Mouse (Mus musculus): ENCODE measurements around the gene Sox13. TPM values are rescaled to one million over a fixed set of nuclear protein-coding genes. Genes with fewer than 3 reads are reported as not detected.

Gene Sox13
- total RNA-seq (2021): 1 to 10 TPM; 6.5 to 9.9 TPM
- long read RNA-seq, experiment 1, partial matches to known transcripts: 0 of 2 reads
- long read RNA-seq, experiment 1, other reads (novel, unspliced or antisense): 2 of 2 reads
- long read RNA-seq, experiment 2, partial matches to known transcripts: 2 of 5 reads
- long read RNA-seq, experiment 2, other reads (novel, unspliced or antisense): 2 of 5 reads

DNA sequence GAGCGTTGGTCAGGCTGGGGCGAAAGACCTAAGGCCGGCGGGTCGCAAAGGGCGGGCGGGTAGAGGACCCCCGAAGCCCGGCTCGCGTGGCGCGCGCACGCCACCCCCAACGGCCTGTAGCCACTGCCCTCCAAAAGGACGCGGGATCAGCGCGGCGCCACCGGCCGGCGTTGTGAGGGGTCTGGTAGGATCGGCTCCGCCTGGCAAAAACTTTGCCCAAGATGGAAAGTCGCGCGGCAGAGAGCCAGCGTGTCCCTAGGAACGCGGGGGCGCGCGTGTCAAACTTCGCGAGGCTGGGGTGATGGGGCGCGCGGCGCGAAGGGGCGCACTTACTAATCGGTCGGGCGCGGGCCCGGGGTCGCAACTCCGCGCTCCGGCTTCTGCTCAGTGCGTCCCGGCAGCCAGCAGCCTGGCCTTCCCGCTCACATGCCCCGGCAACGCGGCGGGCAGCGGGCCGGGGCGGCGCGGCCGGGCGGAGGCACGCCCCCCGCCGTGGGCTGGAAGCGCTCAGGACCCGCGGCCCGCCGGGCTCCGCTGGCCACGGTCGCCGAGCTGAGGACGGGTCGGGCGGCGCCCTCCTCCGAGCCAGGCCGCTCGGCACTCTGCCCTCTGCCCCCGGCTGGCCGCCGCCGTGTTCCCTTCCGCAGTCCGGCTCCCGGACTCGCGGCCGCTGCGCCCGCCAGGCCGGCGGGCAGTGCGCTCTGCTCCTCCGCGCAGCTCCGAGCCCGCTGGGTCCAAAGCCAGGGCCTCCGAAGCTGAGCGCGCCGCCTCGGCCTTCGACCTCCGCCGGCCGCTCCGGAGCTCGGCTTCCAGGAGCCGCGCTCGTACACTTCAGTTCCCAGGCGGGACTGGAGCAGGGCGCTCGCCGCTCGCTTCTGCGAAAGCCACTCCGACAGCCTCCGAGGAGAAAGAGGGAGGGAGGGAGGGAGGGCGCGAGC, at the start of gene Sox13:
Gene Sox13, minus strand, starts transcription at position 835 of the 938 bp plus-strand sequence.
- peak in 1 of 2 experiments; percentile 44 for DNase-seq (ENCODE audit: low spot score in 2 of 2)
- intact Hi-C loops (cut with DNase I): loop anchor here (5.0 kb wide), 1 partner anchor 37 kb away; no protein-coding TSS in a partner anchor

DNA sequence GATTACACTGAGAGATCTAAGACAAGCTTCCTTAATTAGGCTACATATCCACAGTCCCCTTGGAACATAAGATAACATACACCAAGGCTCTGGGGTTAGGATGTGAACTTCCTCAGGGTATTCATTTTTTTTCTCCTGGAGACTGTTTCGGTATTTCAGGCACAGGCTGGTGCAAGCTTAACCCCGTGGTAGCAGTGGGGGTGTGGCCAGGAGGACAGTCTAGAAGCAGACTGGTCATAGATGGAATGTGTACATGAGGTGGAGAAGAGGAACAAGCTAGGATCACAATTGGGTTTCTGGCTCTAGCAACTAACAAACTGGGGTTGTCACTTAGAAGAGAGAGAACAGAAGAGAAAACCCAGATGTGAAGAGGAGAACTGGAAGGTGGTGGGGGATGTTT, 47.4 kb upstream of the Sox13 start:
- intact Hi-C loops (cut with DNase I): no loop called here
- DNase-seq (ENCODE audit: low spot score in 2 of 2): no peak

DNA sequence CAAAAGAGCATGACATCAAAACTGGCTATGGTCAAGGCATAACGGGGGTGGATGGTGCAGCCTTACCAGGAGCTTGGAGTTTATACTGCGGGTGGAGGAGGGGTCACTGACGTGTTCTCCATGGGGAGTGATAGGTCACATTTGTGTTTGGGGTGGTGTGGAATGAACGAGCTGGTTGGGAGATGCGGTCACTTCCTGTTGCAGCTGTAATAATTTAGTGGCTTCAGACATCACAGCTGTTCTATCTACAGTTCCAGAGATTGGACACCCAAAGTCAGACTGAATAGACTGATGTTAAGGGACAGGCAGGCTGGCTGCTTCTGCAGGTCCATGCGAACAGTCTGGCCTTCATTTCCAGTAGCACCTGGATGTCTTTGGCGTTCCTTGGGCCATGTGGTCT, 46.9 kb upstream of the Sox13 start:
- intact Hi-C loops (cut with DNase I): no loop called here
- DNase-seq (ENCODE audit: low spot score in 2 of 2): no peak

DNA sequence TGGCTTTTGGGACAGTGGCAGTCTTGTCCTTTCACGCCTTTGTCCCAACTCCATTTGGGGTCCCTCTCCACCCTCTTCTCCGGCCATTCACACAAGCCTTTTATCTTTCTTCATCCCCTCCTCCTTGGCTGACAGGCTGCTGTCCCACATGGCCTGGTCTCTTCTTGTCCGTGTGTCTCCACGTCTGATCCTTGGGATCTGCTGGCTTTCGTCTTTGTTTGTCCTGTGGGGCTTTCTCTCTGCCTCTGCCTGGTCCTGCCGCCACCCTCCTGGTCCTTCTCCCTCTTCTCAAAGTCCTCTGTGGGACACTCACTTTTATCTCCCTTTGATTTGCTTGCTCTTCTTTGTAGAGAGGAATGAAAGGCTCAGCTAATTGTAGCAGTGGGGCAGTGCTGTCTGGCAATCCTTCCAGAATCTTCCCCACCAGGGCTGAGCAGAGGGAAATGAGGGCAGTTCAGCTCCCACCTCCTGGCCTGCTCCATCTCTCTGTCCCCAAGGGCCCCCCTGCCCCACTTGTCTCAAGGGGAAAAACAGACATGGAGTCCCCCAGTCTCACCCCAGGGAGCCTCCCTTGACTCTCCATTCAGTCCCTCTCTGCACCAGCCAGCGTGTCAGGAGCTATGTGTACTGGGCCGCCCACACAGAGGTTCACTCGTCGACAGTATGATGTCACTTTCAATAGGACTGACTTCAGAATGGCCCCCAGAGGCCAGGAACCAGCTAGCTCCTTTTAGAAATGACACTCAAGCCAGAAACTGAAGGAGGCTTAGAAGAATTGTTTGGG, 46.3 kb upstream of the Sox13 start:
- intact Hi-C loops (cut with DNase I): no loop called here
- DNase-seq (ENCODE audit: low spot score in 2 of 2): no peak

DNA sequence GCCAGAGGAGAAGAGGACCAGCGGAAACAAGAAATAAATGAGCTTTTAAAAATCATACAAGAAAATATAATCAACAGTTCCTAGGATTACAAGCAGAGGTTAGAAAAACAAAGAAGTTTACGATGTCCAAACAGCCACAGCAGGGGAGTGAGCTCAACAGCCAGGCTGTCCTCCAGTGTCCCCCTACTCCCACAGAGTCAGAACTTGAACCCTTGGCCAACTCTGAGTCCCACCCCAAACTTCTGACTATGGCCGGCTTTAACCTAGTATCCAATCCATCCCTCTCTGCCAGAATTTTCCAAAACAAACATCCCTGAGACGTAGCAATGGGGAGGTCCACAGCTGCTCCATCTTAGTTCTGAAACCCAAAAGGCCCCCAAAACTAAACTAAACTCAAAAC, 45.0 kb upstream of the Sox13 start:
- intact Hi-C loops (cut with DNase I): no loop called here
- no peak for DNase-seq (ENCODE audit: low spot score in 2 of 2)

DNA sequence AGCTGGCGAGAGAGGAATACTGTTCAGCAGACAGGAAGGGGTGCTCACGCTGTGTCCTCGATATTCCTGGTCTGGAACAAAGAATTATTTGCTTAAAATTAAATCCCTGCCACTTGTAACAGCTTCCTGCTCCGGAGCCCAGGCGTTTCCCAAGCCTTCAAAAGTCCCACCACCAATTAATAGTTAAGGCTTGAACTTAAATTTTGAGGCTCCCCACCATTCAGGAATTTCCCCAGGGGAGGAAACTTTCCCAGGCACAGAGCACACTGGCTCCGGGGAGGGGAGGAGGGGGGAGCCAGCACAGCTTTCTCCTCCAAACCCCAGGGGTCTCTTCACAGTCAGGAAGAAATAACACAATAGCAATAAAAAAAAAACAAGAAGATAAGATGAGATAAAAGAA, 44.6 kb upstream of the Sox13 start:
- no peak for DNase-seq (ENCODE audit: low spot score in 2 of 2)
- intact Hi-C loops (cut with DNase I): no loop called here

DNA sequence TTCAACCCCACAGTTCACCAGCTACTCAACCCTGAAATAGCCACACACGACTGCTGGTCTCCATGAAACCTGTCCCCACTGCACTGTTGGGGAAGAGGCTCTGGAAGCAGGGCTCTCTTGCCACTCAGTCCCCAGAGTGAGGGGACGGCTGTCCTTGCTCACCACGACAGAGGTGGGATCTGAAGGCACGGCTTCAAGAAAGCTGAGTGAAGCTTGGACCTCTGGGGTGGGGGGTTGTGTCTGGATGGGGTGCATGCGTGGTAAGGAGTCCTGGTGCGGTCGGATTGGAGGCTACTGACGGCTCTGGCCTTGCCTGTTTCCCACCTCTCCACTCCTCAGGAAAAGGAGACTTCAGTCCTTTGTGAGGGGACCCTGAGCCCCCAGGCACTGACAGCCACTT, 43.7 kb upstream of the Sox13 start:
- no peak for DNase-seq (ENCODE audit: low spot score in 2 of 2)

DNA sequence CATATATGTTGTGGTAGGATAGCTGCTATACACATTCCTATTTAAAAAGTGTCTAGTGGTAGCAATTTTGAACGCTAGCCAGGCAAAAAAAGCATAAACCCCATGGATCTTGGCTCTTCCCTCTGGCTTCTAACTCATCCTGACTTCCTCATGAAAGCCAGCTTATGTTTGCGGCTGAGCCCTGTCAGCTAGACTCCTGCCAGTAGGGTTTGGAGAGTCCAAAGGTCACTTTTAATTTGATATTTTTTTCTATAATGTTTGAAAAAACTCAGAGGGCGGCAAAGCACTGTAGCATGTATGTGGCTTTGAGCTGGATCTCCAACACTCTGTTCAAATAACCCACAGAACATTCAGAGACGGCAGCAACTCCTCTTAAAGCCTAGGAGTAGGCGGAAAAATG, 39.0 kb upstream of the Sox13 start:
- no peak for DNase-seq (ENCODE audit: low spot score in 2 of 2)
- intact Hi-C loops (cut with DNase I): no loop called here

More for the DNA sequence above, 43.7 kb upstream of the Sox13 start:
- intact Hi-C loops (cut with DNase I): no loop called here

DNA sequence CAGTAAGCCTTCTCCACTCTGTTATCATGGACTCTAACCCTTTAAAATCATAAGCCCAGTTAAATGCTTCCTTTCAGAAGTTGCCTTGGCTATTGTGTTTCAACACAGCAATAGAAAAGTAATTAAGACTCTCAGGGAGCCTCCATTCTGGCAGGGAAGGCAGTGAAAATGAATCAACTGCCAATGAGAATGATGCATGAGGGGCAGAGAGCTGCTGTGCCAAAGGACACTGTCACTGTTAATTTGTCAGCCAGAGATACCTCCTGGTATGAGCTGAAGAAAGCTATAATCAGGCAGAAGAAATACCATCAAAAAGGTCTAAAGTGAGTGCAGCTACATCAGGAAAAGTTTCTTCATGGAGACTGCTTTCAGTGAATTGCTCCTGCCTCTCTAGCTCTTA, 36.8 kb upstream of the Sox13 start:
- DNase-seq (ENCODE audit: low spot score in 2 of 2): no peak
- intact Hi-C loops (cut with DNase I): no loop called here

DNA sequence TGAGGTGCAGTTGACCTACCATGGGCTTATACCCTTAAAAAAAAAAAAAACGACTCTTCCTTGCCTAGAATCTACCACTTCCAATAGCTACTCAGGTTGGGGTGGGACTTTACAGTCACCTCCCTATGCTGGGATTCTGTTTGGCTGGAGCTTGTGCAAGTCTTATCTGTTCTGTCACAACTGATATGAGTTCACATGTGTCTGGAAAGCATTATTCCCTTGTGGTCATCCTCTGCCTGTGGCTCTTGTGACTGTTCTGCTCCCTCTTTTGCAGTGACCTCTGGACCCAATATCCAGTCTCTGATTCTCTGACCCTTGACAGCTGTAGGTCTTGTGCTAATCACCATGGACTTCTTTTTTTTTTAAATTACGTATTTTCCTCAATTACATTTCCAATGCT, 31.9 kb upstream of the Sox13 start:
- no peak for DNase-seq (ENCODE audit: low spot score in 2 of 2)
- intact Hi-C loops (cut with DNase I): no loop called here

DNA sequence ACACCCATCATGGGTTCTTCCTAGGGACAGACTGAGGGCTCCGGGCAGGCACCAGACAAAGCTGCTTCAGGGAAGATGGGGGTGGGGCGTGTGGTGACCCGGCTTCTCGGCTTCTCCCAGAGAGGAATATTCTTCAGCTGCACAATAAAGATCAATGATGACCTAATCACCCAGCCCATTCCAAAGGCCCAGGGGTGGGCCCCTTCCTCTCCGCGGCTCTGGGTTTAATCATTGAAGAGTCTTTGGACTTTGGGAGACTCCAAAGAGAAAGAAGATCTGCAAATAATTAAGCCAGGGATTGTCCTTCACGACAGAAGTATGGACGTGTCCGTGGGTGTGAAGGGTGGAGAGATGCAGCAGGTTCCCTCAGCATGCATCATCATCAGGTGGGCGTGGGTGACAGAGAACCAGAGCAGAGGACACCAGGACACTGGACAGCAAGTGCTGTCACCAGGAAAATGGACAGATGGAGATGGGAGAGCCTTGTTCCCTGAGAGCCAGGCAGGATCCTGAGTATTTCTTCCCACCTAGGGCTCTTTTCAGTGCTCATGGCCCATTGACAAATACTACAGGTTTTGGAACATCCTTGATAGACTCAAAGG, 28.5 kb upstream of the Sox13 start:
- intact Hi-C loops (cut with DNase I): no loop called here
- DNase-seq (ENCODE audit: low spot score in 2 of 2): no peak

DNA sequence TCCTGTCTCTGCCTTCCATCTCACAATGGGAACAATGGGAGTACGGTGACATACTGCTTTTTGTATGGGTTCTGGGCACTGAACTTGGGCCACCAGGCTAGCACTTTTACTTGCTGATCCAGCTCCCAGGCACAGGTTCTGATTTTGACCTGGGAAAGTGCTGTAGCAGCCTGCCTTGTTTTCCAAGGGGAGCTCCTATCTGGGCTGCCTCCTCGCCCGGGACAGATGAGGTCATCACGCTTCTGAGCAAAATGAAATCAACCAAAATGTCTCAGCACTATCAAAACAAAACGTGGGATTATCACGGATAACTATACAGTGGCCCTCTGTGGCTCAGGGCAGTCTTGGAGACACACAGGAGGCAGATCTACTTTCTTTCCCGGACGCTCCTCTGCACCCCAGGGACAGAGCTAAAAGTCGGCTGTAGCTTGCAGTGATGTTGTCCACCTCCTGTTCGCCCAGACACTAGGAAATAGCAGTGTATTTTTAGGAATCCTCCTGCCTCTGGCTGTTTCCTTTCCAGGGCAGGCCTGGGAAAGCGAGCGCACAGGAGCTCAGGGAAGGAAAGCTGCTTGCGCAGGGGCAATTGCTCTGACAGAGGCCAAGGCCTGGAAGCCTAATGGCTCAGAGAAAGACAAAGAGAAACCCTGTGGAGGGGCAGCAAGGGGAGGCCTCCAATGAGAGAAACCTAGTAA, 27.8 kb upstream of the Sox13 start:
- intact Hi-C loops (cut with DNase I): no loop called here
- no peak for DNase-seq (ENCODE audit: low spot score in 2 of 2)

DNA sequence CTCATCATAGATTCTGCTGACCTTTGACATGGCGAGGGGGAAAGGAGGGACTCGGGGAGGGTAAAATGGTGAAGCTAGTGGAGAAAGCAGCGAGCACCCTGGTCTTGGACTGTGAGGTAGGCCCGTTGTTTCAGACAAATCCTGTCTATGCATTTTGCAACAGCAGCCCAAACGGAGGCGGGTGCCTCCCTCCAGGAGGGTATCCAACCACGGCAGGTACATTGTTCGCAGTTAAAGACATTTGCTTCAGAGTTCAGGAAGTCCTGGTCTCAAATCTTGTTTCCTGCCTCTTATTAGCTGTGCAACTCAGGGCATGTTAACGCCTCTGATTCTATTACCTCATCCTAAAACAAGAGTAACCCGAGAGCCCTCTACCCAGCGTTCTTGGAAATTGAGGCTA, 26.8 kb upstream of the Sox13 start:
- no peak for DNase-seq (ENCODE audit: low spot score in 2 of 2)
- intact Hi-C loops (cut with DNase I): no loop called here

DNA sequence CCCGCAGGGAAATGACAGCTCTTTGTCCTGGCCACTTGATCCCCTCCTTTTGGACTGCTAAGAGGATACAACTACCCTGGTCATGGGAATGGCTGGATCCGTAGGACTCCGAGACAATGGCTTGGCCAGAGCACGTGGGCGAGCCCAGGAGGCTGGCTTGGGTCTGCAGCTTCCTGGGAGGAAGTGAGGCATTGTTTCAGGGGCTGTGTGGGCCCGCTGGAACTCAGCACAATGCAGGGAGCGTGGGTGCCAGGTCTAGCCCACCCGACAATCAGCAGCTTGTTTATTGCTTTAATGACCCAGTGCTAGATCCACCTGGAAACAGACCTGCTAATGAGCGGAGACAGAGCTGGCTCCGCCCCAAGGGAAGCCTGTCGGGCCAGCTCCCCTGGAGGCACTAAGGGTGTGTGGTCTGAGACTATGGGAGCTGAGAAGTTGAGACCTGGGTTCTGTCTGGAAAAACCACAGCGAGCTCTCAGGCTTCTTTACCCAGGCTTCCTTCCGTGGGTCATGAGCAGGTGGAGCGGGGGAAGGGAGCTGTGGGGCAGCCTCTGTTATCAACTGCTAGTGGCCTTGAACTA, 24.3 kb upstream of the Sox13 start:
- DNase-seq (ENCODE audit: low spot score in 2 of 2): no peak
- intact Hi-C loops (cut with DNase I): no loop called here

DNA sequence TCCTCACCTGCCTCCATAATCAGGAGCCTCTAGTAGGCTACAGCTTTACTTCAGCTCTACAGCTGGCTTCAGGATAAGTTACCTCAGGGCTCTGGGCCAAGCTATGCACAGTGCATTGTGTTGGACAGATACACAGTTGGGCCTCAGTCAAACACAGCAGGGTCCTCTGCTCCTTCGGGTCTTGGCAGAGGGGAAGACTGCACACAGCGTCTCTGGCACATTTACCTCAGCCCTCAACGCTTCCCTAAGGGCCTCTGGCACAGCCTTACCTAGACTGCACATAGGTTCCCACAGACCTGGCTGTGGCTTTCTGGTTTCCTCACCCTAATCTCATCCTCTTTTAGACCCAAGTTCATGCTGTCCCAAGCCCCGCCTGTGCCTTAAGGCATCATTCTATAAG, 22.1 kb upstream of the Sox13 start:
- intact Hi-C loops (cut with DNase I): no loop called here
- no peak for DNase-seq (ENCODE audit: low spot score in 2 of 2)

DNA sequence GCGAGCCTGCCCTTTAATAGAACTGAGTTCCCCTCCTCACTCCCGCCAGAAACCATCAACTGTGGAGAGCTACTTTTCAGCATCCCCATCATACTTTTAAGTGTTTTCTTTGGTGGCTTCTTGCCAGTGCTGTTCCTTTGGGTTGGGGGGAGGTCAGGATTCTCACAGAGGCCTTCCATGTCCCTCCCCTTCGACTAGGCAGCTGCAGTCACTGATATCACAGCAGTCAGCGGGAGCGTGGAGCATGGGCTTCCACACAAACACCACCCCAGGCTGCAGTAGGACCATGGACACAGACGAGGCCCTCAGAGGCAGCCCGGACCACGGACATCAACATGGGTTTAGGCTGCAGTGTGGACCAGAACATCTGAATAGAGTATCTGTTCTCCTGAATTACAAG, 20.1 kb upstream of the Sox13 start:
- intact Hi-C loops (cut with DNase I): no loop called here
- no peak for DNase-seq (ENCODE audit: low spot score in 2 of 2)

DNA sequence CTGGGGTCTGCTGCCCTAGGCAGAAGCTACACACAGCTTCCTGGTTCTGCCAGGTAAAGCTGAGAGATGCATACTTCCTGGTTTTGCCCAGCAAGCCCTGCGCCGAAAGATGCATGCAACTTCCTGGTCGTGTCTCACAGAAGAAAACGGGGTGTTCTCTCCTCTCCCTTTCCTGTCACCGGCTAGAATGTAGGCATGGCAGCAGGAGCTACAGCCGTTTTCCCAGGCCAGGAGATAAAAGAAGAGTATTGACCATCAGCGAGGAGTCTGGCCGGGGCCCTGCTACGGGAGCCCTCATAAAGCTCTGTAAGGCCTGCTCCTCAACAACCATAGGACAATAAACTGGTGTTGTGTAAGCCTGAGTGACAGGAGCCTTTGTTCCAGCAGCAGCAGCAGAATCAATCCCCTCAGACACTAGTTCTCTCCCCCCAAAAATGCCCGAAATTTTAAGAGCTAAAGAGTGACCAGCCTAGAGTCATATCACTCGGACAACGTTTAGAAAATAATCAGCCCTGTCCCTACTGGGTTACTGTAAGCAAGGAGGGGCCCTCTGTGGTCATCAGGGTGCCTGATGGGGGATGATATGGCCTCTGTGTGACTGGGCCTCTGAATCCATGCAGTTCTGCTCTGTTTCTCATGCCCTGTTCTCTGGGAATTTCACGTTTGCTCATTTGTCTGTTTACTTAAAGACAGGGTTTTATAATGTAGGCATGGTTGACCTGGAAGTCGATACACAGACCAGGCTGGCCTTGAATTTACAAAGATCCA, 13.9 kb upstream of the Sox13 start:
- intact Hi-C loops (cut with DNase I): no loop called here
- DNase-seq (ENCODE audit: low spot score in 2 of 2): no peak

DNA sequence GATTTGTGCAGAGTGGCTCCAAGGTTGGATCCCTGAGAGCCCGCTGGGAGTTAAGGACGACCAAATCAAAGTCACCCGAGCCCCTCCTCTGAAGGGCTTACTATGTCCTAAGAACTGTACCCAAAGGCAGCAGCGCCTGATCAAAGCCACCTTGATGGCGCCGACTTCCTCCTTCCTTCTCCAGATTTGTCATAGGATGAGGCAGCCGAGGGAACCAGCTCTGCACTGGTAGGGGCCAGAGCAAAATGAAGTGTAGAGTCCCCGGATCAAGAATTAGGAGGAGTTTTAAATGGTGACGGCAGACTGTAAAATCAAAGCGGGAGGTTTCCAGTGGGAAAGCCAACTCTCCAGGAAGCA, 10.6 kb upstream of the Sox13 start:
- DNase-seq (ENCODE audit: low spot score in 2 of 2): no peak
- intact Hi-C loops (cut with DNase I): no loop called here
